Mouse (Mus musculus) cerebellum, adult 11 months (tissue): Measurements from ENCODE around the gene Ndufs4.
A peak's percentile ranks its signal among the peaks of the same experiment; 100 is the strongest.

Source experiments
- DNase-seq: peaks from one replicate; pipeline ENCODE4 v3.0.0; 2022

Ndufs4 gene

DNA sequence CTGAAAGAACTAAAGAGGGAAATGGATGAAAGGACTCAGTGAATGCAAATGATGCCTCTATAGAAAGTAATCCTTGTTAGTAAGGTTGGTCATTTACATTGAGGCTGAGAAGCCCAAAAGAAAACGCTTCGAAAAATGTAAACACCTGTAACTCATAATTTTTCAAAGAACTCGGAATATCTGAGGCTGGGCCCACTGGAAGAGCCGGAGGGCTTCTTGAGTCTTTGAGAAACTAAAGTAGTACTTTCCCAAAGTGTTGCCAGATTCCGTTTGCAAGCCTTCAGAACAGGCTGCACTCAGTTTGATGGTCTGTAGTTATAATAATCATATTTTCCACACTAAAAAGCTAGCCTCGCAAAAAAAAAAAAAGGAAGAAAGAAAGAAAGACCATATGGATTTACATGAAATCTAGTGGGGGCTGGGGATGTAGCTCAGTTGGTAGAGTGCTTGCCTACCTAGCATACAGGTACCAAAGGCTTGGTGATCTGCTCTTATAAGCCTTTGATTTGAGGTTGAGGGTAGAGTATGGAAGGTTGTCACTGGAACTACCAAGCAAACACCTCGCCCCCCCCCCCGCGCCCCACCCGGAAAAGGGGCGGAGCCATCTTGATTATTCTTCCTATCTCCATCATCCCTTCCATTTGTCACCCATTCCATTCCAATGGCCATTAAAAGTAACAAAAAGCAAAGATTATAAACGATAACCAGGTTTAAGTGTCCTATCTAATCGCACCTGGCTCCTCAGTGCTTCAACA, at the start of gene Ndufs4:
Gene Ndufs4 (minus strand): TSS at position 48 of the 755 bp plus-strand sequence.
- DNase-seq: no peak

DNA sequence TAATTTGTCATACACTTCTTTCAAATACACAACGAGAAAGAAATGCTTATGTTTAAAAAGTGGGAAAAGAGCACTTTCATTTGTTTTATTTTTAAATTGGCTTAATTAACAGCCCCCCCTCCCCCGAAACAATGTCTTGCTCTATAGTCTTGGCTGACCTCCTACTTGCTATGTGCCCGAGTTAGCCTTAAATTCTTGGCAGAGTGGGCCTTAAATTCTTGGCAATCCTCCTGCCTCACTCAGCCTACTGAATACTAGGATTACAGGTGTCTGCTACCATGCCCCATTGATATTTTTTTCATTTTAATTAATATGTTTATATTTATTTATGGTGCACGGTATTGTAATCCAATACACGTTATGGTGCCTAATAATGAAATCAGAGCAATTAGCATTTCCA, 44.4 kb upstream of the Ndufs4 start:
- no peak for DNase-seq

DNA sequence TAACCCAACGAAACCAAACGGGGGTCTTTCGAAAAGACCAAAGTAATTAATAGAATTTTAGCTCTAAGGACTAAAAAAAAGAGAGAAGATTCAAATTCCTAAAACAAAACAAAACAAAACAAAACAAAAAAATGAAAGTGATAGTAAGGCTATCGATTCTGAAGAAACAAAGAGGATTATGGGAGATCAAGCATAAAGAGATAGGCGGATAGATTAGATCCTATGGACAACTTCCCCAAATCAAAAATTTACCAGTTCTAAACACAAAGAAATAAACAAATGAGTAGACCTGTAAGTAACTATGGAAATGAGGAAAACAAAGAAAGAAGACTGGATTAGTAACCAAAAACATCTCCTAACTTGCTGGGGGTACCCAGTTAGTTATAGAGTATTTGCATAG, 37.2 kb upstream of the Ndufs4 start:
- no peak for DNase-seq

DNA sequence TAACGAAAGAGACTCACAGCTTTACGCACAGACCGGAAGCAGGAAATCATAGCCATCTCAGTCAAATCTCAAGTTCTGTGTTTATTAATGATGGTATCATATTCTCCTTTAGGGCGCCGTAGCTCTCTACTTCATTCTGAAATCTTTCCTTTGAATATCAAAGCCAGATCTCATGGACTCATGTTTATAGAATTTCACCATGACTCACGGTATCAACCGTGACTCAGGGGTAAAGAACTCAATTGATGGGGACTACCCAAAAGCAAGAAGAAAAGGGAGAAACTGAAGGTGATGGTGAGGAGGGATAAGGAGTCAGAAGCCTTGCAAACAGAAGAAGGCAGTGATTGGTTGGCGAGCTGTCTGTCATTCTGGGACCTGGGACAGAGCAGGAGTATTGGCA, 32.2 kb upstream of the Ndufs4 start:
- DNase-seq: no peak

DNA sequence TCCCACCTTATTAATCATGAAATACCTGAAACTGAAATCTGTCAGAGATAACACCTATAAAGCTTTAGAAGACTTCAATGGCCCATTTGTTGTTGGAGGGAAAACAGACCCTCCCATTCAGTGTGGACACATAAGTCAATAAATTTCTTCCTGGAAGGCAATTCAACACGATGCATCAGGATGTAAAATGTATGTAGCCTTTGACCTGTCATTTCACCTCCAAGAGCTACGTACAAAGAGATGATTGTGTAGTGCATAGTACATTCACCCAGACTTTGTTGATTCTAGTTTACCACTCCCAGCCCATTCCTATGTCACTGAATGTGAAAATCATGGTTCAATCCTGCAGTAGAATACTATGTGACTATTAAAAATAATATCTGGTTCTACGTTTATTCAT, 31.3 kb upstream of the Ndufs4 start:
- DNase-seq: no peak

DNA sequence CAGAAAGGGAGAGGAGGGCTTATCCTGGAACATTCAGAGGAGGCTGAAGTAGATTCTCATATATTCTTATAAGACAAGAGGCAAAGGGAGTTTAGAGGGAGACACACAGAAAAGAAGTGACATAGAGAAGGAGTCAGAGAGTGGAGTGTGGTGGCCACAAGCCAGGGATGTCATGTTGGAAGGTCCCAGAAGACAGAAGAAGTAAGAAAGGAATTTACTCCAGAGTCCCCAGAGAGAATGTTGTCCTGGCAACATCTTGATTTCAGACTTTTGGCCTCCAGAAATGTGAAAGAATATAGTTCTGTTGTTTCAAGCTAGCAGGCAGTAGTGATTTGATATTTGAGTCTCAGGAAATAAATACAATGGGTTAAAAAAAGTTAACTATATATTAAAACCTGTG, 24.3 kb upstream of the Ndufs4 start:
- DNase-seq: no peak

DNA sequence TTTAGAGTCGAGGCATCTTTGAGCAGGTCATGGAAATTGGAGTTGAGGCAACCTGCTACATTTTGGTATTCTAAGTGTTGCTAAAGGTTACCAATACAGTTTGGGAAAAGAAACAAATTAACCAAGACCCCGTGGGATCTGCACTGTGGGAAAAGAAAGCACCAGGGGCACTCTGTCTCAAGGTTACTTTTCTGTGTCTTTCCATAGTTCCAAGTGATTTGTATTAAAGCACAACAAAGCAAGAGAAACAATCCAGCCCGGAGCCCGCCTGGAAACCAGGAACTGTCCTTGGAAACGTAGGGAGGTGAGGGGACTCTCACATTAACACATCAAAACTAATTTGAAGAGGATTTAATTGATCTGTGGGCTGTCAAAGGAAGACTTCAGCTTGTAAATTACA, 18.8 kb upstream of the Ndufs4 start:
- no peak for DNase-seq

DNA sequence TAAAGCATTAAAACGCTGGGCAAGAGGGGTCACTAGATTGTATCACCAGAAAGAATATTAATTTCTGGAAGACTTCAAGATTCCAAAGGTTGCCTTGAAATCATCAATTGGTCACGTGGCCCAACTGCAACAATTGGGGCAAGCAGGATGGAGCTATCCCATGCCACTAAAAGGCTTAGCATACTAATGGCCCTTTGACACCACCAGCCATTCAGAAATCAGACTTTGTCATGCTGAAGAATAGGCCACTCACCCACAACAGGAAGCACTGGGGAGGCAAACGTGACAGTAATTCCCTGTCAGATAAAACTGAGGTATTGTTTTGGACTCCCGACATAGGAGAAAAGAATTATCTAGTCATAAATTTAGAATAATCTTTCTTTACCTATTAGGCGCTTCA, 18.4 kb upstream of the Ndufs4 start:
- no peak for DNase-seq

DNA sequence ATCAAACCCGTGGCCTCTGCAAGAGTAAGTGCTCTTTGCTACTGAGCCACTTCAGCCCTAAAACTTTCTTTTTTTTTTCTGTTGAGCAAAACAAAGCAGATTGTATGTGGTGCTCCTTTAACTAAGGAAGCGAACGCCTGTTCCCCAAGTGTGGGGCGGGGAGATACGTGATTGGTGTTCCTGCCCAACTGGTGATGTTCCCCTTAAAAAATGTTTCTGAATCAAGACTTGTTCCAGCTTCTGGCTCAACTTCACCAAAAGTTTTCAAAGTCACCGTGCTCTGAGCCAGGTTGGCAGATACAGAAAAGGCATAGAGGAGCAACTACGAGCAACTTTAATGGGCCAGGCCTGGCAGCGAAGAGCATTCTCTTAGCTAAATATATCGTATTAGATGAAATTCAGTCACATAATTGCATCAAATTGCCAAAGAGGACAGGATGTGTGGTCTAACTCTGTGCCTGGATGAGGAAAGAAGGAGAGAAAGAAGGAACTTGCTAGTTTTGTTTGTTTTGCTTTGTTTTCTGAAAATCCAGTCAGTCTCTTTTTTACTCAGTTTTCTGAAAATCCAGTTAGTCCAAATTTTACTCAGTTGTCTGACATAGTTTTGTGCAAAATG, 17.1 kb upstream of the Ndufs4 start:
- no peak for DNase-seq

DNA sequence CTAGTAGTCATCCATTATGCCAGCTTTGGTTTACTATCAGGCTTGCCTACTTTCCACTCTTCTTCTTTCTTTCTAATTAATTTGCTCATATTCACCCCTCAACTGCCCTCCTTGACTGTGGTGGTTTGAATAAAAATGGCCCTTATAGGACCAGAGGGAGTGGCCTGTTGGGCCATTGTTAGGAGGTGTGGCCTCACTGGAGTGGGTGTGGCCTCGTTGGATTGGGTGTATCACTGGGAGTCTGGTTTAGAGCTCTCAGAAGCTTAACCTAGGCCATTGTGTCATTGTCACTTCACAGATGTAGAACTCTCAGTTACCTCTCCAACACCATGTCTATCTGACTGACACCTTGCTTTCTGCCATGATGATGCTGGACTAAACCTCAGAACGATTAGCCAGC, 10.8 kb upstream of the Ndufs4 start:
- DNase-seq: no peak

DNA sequence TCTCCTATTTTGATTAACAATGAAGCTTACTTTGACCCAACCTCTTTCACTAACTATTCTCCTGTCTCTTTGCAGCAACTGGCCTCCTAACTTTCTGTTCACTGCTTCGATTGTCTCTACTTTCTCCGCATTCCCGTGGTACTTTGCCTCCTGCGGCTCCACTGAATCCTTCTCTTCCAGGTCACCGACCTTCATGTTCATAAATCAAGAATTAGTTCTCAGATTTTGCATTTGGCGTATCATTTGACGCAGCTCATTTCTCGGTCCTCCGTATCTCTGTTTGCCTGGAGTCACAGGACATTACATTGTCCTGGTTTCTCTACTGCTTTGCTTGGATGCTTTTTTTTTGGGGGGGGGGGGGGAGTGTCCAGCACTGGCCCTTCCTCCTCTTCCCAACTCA, 9.2 kb upstream of the Ndufs4 start:
- no peak for DNase-seq

DNA sequence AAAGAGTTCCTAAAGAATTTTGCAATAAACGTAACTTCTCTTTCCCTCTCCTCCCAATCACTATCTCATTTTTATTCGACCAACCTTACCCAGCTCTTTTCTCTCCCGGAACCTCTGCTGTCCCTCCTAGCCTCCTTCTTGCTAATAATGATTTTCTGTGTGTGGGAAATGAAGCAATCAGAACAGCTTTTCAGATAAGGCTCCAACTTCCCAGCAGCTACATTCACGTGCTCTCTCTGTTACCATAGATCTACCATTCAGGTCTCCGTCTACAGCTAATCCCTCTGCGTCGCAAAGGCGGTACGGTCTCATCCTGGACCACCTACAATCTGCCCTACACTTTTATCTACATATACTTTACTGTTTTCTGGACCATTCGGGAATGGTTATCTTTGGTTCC, 8.8 kb upstream of the Ndufs4 start:
- DNase-seq: no peak

DNA sequence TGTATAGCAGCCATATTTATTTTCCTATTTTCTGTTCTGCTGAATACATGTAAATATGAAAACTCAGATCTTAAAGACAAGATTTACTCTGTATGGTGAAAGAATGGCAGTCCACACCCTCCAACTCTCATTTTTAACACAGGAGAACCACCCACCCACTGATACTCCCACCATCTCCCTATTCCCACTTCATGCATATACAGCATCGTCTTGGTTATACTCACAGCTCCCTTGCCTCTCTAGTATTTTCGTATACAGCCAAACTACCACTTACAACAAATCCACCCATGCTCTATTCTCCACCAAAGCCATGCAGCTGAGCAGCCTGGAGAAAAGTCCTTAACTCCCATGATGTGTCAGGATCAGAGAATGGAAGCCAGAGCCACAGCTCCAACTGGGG, 6.7 kb upstream of the Ndufs4 start:
- DNase-seq: no peak

DNA sequence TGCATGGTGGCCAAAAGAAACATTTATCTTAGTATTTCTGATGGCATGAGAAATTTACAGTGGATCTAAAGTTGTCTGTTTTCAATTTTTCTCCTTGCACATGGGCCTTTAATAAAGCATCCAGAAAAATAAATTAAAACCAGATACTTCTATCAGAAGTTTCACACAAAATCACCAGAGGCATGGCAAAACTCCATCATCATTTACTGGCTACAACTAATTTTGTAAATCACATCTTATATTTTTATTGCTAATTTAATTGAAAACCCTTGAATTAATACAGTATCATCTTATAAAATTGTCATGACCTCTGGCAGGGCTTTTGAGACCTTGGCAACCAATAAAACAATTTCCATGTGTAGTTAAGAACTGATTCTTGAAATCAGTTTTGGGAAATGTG, 4.4 kb upstream of the Ndufs4 start:
- DNase-seq: no peak

DNA sequence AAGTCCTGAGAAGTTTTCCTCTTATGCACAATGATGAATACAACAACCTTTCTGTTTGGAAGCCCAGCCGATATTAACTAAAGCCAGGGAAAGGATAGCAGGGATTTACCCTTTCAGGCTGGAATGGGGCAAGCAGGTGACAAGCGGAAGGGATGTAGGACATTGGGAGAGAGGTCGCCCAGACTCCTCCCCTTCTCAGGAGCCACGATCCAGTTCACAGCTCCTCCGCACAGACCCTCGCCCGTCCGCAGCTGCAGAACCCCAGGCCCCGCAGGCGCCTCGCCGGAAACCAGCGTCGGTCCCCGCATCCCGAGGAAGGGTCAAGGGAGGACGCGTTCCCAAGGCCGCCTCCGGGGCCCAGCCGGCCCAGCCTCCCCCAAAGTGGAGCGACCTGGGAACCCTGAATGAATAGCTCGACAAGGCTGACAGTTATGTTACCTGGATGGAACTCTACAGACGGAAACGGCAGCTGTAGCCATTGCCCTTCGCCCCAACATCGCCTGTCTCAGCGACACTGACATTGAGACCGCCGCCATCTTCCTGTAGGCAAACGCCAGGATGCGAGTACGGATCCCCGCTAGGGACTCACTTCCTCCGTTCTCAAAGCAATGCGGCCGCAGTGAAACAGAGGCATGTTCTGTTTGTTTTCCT, 412 bp downstream of the Ndufs4 start:
- peak; percentile 90 for DNase-seq

DNA sequence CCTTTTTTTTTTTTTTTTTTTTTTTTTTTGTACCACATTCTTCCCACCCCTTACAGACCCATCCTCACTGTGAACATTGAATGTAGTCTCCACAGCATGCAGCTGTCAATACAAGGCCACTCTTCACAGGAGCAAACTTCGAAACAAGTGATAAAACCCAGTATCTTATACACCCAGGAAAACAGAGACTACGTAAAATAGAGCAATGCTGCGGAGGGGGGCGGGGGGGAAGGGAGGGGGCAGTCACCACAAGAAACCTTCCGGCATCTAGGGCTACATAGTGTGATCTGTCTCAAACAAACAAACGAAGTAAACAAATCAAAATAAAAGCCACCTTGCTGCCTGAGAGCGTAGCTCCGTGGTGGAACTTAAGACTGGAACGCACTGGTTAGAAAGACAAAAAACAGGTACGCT, 977 bp downstream of the Ndufs4 start:
- peak; percentile 5 for DNase-seq

DNA sequence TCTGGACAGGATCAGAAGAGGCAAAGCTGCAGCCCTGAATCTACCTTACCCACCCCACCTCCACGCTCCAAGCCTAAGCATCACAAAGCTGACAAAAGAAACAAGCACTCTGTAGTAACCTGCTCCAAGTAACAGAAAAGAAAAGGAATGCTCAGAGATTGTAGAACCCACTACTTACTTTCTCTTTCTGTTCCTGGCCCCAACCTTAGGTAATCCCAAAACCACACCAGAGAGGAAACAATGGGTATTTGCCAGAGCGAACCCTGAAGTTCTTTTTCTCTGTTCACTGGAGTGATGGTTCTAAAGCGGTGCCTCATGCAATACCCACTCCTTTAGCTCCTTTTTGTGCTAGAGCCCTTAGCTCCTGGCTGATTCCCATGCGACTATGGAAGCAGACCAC, 11.5 kb downstream of the Ndufs4 start:
- DNase-seq: no peak

DNA sequence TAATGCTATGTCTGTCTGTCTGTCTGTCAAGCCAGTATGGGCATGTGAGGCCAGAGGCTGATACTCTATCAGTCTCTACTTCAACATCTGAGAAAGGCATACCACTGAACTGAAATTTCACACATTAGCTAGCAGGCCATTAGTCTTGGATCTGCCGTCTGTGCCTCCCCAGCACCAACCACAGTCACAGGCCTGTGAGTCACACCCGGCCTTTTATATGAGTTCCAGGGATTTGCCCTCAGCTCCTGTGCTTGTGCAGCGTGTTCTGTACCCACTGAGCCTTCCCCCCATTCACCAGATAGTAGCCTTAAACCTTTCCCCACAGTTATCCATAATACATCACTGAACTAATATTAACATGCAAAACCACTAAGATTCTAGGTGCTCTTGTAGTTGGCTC, 26.0 kb downstream of the Ndufs4 start:
- DNase-seq: no peak

DNA sequence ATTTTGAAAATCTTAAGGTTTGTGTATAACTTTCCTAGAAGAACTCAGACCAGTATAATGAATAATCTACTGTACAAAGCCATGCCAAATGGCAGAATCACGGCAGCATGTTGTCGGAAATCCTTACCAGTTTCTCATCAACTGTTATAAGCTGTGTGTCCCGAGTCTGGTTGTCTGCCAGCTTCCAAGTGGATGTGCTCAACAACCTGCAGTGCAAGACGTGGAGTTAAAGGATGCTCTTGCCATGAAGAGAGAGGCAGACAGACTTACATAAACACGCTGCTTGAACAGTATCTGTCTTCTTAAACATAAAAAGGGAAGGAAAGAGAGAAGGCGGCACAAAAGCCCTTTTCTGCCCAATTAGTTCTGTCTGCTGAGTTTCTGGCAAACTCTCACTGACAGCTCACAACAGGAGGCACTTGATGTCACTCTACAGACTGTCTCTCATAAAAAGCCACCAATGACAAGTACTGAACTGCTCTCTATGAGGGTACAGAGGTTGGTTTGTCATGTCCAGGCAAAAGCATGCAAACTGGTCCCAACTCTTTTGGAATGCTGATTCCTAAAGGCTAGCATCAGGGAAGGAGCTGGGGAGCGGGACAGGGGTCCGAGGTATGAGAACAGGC, 36.6 kb downstream of the Ndufs4 start:
- DNase-seq: peak; percentile 38

DNA sequence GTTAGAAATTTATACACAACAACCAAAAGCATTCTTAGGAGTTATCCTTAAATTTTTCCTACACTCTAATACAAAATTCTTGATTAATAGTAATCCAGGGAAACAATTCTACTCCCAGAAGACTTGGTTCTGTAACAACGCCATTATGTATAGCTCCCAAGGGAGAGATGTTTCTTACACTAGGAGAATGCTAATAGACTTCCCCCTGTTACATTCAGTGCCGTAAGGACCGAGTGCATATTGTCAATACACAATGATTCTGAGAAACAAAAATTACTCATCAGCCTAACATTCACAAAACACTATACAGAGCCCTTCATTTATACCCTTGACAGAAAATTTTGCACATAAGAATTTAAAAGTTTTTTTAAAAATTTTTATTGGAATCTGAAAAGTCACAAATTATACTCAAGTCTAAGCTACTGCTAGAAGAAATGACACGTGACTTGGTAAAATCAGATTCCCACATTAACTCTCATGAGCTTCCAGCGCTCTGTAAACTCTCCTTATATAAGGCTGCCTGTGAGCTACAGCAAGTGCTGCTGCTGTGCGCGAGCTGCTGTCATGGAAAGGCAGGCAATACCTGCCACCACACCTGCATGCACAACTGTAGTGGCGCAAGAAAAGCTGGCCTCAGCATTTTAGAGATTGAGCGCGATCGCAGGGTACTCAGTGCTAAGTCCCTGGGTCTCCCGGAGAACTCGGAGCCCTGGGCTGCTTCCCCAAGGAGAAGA, 42.9 kb downstream of the Ndufs4 start:
- no peak for DNase-seq

DNA sequence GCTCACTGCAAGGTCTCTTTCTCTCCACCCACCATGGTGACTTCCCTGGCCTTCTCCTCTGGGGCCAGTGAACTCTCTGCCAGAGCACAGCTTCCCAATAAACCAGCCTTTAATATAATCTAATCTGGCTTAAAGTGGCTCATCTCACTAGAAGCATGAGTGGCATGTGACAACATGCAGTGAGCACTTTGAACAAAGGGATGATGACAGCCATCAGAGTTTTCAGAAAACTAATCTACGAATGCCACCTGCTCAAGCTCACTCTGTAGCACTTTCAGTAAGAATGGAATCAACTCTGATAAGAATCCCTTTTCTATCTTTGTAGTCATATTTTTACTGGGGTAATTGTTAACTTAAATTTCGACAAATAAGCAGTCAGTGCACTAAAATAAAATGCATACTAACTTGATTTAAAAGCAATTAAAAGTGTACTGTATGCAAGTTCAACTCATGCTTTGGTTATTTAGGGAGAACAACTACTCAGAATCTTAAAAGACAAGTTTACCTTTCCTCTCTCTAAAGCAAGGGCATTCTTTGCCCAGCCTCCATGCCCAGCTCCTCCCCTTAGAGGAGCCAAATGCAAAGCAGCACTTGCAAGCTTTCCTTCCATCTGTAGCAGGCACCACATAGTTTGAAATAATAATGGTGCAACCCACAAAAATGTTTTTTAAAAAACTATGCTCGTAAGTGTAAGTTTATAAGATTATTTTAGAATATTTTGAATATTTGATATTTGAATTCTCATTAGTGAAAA, 43.7 kb downstream of the Ndufs4 start:
- no peak for DNase-seq

DNA sequence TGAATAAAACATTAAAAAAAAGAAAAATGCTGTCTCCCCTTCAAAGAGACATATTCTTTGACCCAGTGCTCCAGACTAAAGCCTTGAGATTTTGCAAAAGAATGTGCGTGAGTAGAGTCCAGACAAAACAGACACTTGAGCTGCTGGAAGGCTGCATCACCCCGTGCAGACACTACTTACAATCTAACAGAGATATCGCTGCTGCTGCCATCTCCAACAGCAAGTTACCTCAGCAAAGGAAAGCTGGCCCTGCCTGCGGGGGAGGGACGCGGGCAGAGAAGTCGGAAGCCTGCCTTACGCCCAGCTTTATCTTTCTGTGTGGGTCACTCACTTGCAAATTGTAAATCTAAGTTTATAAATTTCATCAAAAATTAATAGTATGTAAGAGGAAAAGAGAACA, 45.1 kb downstream of the Ndufs4 start:
- no peak for DNase-seq
